Mouse (Mus musculus): Measurements from ENCODE around the gene Unc5b. TPM values are rescaled to one million over a fixed set of nuclear protein-coding genes. Genes with fewer than 3 reads are reported as not detected.

Unc5b gene
- total RNA-seq (2012; rRNA removed): 0.21 and 0.29 TPM in 2 replicates
- 0.04 and 0.05 TPM in 2 replicates for total RNA-seq (2014; rRNA removed)
- polyA plus RNA-seq (2012; ENCODE audit: insufficient read length, low read depth): 0.05 and 0.06 TPM in 2 replicates

- Histone ChIP-seq H3K27ac (ENCODE audit: insufficient read depth, low read depth) (no peak within 1 kb of the TSS), H3K4me3 (replicated peaks in 1 of 3; ENCODE audit: low read depth in 2 of 3, low read length in 2 of 3, poor library complexity in 1 of 3) (peak within 1 kb of the TSS in 1 of 3 experiments; percentile 38), H3K4me1 (ENCODE audit: control insufficient read depth in 1 of 2, insufficient read depth in 2 of 2) (peaks cover 0 to 4% of the 10 kb centered on the region in 2 experiments; a peak in 2 of 4 replicates), H3K4me2 (ENCODE audit: insufficient read depth, low read depth, poor library complexity, severe bottlenecking) (peak within 1 kb of the TSS; percentile 93), H3K9me3 (replicated peaks; ENCODE audit: low read length) (peaks cover 22% of the 10 kb centered on the region), H3K36me3 (replicated peaks in 1 of 2; ENCODE audit: control insufficient read depth in 1 of 2, insufficient read depth in 1 of 2, low read length in 1 of 2) (no peaks in the 10 kb centered on the region), H3K27me3 (replicated peaks) (peaks cover 88% of the 10 kb centered on the region), H3K9ac (ENCODE audit: insufficient read depth, low read depth) (no peak within 1 kb of the TSS), H3K79me2 (replicated peaks; ENCODE audit: control insufficient read depth, extremely low read depth, insufficient read depth, poor library complexity, severe bottlenecking) (no peaks in the 10 kb centered on the region)
- dilution Hi-C loops (cut with MboI; ENCODE audit: extremely low pct_ligation_motif_present, extremely low pct_unique_long_range_greater_than_20kb, low sequenced_read_pairs): no loop called here
- DNase-seq (ENCODE audit: extremely low read depth): no peak
- TF ChIP-seq UBTF (IDR thresholded peaks at IDR 0.05; ENCODE audit: low read depth, low read length): no peak
- no peak for TF ChIP-seq MXI1 (IDR thresholded peaks at IDR 0.05; ENCODE audit: low read depth, low read length)
- TF ChIP-seq USF2 (conservative IDR thresholded peaks at IDR 0.05; ENCODE audit: low read depth, low read length): no peak
- TF ChIP-seq NRF1 (IDR thresholded peaks at IDR 0.05; ENCODE audit: low read depth, low read length): 0 out of 2 replicates have a peak, but pooled peaks have one; percentile 12
- no peak for TF ChIP-seq JUN (IDR thresholded peaks at IDR 0.05; ENCODE audit: insufficient read depth, low read depth, low read length)
- no peak for TF ChIP-seq USF1 (IDR thresholded peaks at IDR 0.05; ENCODE audit: low read depth, low read length)
- peak; percentile 21; the same call in 1 of the 2 replicates for TF ChIP-seq ZKSCAN1 (IDR thresholded peaks at IDR 0.05; ENCODE audit: borderline replicate concordance, low read depth, low read length)
- TF ChIP-seq SMC3 (IDR thresholded peaks at IDR 0.05; ENCODE audit: low read depth, low read length): no peak
- in situ Hi-C loops (cut with MboI; ENCODE audit: low pct_ligation_motif_present, low pct_unique_long_range_greater_than_20kb, low sequenced_read_pairs): no loop called here
Measured at GRCm38 (mm10) chr10:60831379-60831778, at the start of gene Unc5b. Gene Unc5b, minus strand, starts transcription at chr10:60831581.

GRCm38 (mm10) chr10:60879817-60880216 lies 48.4 kb upstream of the Unc5b start:
- Histone ChIP-seq H3K27ac (ENCODE audit: insufficient read depth, low read depth) (no peak overlapping the region), H3K9ac (ENCODE audit: insufficient read depth, low read depth) (no peak overlapping the region), H3K36me3 (replicated peaks in 1 of 2; ENCODE audit: control insufficient read depth in 1 of 2, insufficient read depth in 1 of 2, low read length in 1 of 2) (no peaks in the 10 kb centered on the region), H3K9me3 (replicated peaks; ENCODE audit: low read length) (peaks cover 6% of the 10 kb centered on the region), H3K4me3 (replicated peaks in 1 of 3; ENCODE audit: low read depth in 2 of 3, low read length in 2 of 3, poor library complexity in 1 of 3) (no peak overlapping the region), H3K4me1 (ENCODE audit: control insufficient read depth in 1 of 2, insufficient read depth in 2 of 2) (no peaks in the 10 kb centered on the region), H3K4me2 (ENCODE audit: insufficient read depth, low read depth, poor library complexity, severe bottlenecking) (no peak overlapping the region), H3K79me2 (replicated peaks; ENCODE audit: control insufficient read depth, extremely low read depth, insufficient read depth, poor library complexity, severe bottlenecking) (no peaks in the 10 kb centered on the region), H3K27me3 (replicated peaks) (peaks cover 82% of the 10 kb centered on the region)
- dilution Hi-C loops (cut with MboI; ENCODE audit: extremely low pct_ligation_motif_present, extremely low pct_unique_long_range_greater_than_20kb, low sequenced_read_pairs): no loop called here
- in situ Hi-C loops (cut with MboI; ENCODE audit: low pct_ligation_motif_present, low pct_unique_long_range_greater_than_20kb, low sequenced_read_pairs): no loop called here
- TF ChIP-seq ZC3H11A (IDR thresholded peaks at IDR 0.05; ENCODE audit: low read depth, low read length) (no peak), JUND (conservative IDR thresholded peaks at IDR 0.05; ENCODE audit: low read depth, low read length) (no peak), NELFE (IDR thresholded peaks at IDR 0.05; ENCODE audit: low read depth, low read length) (no peak), MAFK (IDR thresholded peaks at IDR 0.05; ENCODE audit: insufficient replicate concordance, low read length) (no peak), USF1 (IDR thresholded peaks at IDR 0.05; ENCODE audit: low read depth, low read length) (no peak), SMC3 (IDR thresholded peaks at IDR 0.05; ENCODE audit: low read depth, low read length) (no peak), IRF4 (IDR thresholded peaks at IDR 0.05; ENCODE audit: low read depth, low read length) (no peak), ZMIZ1 (IDR thresholded peaks at IDR 0.05; ENCODE audit: low read depth, low read length) (no peak), RAD21 (IDR thresholded peaks at IDR 0.05; ENCODE audit: low read depth, low read length) (no peak), CHD2 (IDR thresholded peaks at IDR 0.05; ENCODE audit: low read length) (no peak), TCF12 (IDR thresholded peaks at IDR 0.05; ENCODE audit: low read depth, low read length) (no peak), GABPA (IDR thresholded peaks at IDR 0.05; ENCODE audit: insufficient replicate concordance, low read depth, low read length) (no peak), ZNF384 (IDR thresholded peaks at IDR 0.05; ENCODE audit: low read depth, low read length) (no peak), PAX5 (IDR thresholded peaks at IDR 0.05; ENCODE audit: low read length) (no peak), E2F4 (IDR thresholded peaks at IDR 0.05; ENCODE audit: insufficient replicate concordance, low read depth, low read length) (no peak), POLR2AphosphoS2 (IDR thresholded peaks at IDR 0.05; ENCODE audit: low read depth, low read length) (no peak)
- no peak for DNase-seq (ENCODE audit: extremely low read depth)
